Mouse (Mus musculus): ENCODE data around the gene Mcrip1. TPM values are rescaled to one million over a fixed set of nuclear protein-coding genes. Genes with fewer than 3 reads are reported as not detected.
A peak's percentile ranks its signal among the peaks of the same experiment; 100 is the strongest.

Mcrip1 gene
- polyA plus RNA-seq, 1 experiment from 2014 or later = 244 TPM

DNA sequence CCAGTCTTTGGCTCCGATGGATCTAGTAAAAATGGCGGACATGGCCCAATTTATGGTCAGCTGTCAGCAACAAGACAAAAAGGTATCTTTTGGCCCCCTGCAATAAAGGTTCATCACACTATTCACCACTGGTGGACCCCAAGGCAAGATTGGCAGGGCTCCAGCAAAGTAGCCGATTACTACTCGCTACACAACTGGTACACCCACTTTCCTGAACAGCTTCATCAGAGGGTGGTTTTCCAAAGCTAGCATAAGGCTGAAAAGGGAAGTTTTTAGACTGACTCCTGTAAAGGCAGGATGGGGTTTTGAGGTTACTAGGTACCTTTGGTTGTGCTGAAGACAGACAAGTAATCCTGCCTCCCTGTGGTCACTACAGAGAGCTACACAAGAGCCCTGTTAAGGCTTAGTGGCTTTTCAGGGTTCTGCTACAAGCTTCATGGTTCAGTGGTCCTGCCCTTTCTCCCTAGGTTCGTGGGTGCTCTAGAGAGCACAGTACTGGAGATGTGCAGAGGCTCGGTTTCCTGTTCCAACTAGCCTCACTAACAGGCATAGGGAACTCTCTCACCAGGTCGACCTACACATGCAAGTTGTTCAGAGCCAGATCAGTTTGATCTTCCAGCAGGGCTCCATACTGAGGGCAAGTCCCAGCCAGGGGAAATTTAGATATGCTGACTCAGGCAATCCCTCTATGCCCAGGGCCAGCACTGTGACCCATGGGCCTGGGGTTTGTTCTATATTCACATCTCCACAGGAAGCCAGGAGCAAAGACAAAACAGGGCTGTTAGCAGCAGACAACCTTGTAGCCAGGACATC lies 27.9 kb upstream of the Mcrip1 start:
- no peak for DNase-seq (ENCODE audit: low spot score)
- 83% methylated on average over 7 of the region's 7 CpGs for WGBS
- Histone ChIP-seq H3K9me3 (ENCODE audit: control insufficient read depth, low read length) (no peaks in the 10 kb centered on the region), H3K4me3 (ENCODE audit: low read depth, low read length) (no peak overlapping the region), H3K4me2 (ENCODE audit: low read depth) (no peak overlapping the region), H3K27ac (ENCODE audit: low read depth, low read length) (no peak overlapping the region), H3K27me3 (ENCODE audit: control insufficient read depth, insufficient read depth, low read length) (no peaks in the 10 kb centered on the region), H3K9ac (ENCODE audit: low read length) (no peak overlapping the region), H3K36me3 (ENCODE audit: control insufficient read depth, insufficient read depth, low read length) (peaks cover 20% of the 10 kb centered on the region), H3K4me1 (ENCODE audit: control insufficient read depth, insufficient read depth, low read length) (peaks cover 13% of the 10 kb centered on the region)
- ATAC-seq (ENCODE audit: insufficient read depth, low FRiP score, low TSS enrichment) = no peak

DNA sequence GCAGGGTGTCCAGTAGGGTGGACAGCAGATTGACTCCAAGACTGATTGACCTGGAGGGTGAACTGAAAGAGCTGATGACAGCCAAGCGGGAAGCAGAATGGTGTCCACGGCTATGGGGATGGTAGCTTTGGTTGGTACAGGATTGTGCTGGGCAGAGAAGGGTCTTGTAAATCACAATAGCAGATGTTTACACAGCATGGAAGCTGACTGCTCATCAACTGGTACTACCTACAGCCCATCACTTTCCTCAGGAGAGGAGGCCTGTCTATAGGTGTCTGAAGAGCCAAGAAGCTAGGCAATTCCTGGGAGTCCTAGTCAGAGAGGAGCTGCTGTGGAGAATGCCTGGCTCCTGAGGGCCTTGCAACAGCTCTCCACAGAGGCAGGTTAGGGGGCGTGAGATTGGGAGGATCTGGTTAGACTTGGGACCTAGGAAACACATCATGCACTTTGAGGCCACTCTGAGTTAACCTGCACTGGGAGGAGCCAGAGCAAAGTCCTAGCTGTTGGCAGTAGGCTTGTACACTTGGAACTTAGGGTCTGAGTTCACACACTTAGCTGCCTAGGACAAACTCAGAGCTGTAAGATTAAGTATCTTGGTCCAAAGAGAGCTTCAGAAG lies 26.9 kb upstream of the Mcrip1 start:
- peaks cover 18% of the 10 kb centered on the region for H3K4me1 ChIP-seq (ENCODE audit: control insufficient read depth, insufficient read depth, low read length)
- 87% methylated on average over 3 of the region's 3 CpGs for WGBS
- DNase-seq (ENCODE audit: low spot score) (no peak), ATAC-seq (ENCODE audit: insufficient read depth, low FRiP score, low TSS enrichment) (no peak)
- H3K4me2 ChIP-seq (ENCODE audit: low read depth) = no peak overlapping the region
- no peak overlapping the region for H3K4me3 ChIP-seq (ENCODE audit: low read depth, low read length)
- no peak overlapping the region for H3K9ac ChIP-seq (ENCODE audit: low read length)
- H3K27me3 ChIP-seq (ENCODE audit: control insufficient read depth, insufficient read depth, low read length) = no peaks in the 10 kb centered on the region
- H3K9me3 ChIP-seq (ENCODE audit: control insufficient read depth, low read length) = no peaks in the 10 kb centered on the region
- peaks cover 20% of the 10 kb centered on the region for H3K36me3 ChIP-seq (ENCODE audit: control insufficient read depth, insufficient read depth, low read length)
- no peak overlapping the region for H3K27ac ChIP-seq (ENCODE audit: low read depth, low read length)

DNA sequence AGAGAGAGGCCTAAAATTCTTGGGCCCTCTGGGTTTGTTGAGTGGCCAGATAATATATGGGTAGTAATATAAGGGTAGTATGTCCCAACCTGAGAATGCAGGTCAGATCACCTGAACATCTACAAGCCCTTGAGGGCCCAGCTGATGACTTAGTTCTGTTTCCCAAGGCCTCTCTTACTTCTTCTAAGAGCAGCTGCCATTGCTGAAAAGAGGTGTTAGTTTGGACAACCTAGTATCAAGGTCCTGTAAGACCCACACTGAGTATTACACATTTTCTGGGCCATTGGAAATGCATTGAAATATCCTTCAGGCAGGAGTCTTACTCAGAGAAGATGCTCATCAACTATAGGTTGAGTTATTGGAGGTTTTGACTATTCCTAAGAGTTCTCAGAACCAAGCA lies 26.4 kb upstream of the Mcrip1 start:
- Histone ChIP-seq H3K9ac (ENCODE audit: low read length) (no peak overlapping the region), H3K27ac (ENCODE audit: low read depth, low read length) (no peak overlapping the region), H3K4me1 (ENCODE audit: control insufficient read depth, insufficient read depth, low read length) (peaks cover 21% of the 10 kb centered on the region), H3K9me3 (ENCODE audit: control insufficient read depth, low read length) (no peaks in the 10 kb centered on the region), H3K36me3 (ENCODE audit: control insufficient read depth, insufficient read depth, low read length) (peaks cover 20% of the 10 kb centered on the region), H3K4me3 (ENCODE audit: low read depth, low read length) (no peak overlapping the region), H3K27me3 (ENCODE audit: control insufficient read depth, insufficient read depth, low read length) (no peaks in the 10 kb centered on the region), H3K4me2 (ENCODE audit: low read depth) (no peak overlapping the region)
- DNase-seq (ENCODE audit: low spot score) = no peak
- no peak for ATAC-seq (ENCODE audit: insufficient read depth, low FRiP score, low TSS enrichment)

DNA sequence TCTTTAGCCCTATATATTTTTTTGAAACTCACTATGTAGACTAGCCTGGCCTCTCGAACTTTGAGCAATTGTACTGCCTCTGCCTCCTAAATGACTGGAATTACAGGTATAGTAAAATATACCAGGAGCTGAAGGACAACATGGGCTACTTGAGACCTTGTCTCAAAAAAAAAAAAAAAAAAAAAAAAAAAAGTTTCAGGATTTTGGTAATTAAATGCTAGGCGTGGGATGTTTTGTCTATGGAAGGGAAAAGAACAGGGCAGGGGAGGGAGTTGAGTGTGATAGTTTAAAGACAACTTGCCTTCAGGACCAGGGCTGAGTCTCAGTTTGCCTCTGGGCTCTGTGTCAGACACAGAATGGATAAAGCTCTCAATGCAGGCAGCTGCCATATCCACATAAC lies 25.5 kb upstream of the Mcrip1 start:
- 74% methylated on average over 2 of the region's 2 CpGs for WGBS
- Histone ChIP-seq H3K4me3 (ENCODE audit: low read depth, low read length) (peak overlapping the region; percentile 90; the same call in 1 of the 2 replicates), H3K36me3 (ENCODE audit: control insufficient read depth, insufficient read depth, low read length) (peaks cover 25% of the 10 kb centered on the region), H3K27ac (ENCODE audit: low read depth, low read length) (no peak overlapping the region), H3K9me3 (ENCODE audit: control insufficient read depth, low read length) (no peaks in the 10 kb centered on the region), H3K4me1 (ENCODE audit: control insufficient read depth, insufficient read depth, low read length) (peaks cover 18% of the 10 kb centered on the region), H3K9ac (ENCODE audit: low read length) (no peak overlapping the region), H3K27me3 (ENCODE audit: control insufficient read depth, insufficient read depth, low read length) (no peaks in the 10 kb centered on the region), H3K4me2 (ENCODE audit: low read depth) (no peak overlapping the region; the same call in 1 of the 2 replicates)
- DNase-seq (ENCODE audit: low spot score) (no peak), ATAC-seq (ENCODE audit: insufficient read depth, low FRiP score, low TSS enrichment) (no peak)

DNA sequence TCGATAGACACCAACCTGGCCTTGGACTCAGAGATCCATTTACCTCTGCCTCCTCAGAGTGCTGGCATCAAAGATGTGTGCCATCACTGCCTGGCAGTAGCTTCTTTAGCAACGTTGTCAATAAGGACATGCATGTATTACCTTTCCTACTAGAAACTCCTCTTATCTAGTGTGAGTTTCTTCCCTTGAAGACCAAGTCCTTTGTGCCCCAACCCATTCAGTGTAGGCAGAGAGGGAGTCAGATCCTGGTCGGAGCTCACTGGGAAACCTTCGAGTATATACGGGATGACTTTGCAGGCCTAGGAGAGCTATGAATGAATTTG lies 24.7 kb upstream of the Mcrip1 start:
- H3K36me3 ChIP-seq (ENCODE audit: control insufficient read depth, insufficient read depth, low read length) = peaks cover 26% of the 10 kb centered on the region
- H3K27ac ChIP-seq (ENCODE audit: low read depth, low read length) = no peak overlapping the region
- DNase-seq (ENCODE audit: low spot score) (no peak), ATAC-seq (ENCODE audit: insufficient read depth, low FRiP score, low TSS enrichment) (no peak)
- H3K9me3 ChIP-seq (ENCODE audit: control insufficient read depth, low read length) = no peaks in the 10 kb centered on the region
- H3K27me3 ChIP-seq (ENCODE audit: control insufficient read depth, insufficient read depth, low read length) = no peaks in the 10 kb centered on the region
- 48% methylated on average over 5 of the region's 5 CpGs for WGBS
- H3K9ac ChIP-seq (ENCODE audit: low read length) = peak overlapping the region; percentile 90
- peak overlapping the region; percentile 92 for H3K4me2 ChIP-seq (ENCODE audit: low read depth)
- H3K4me1 ChIP-seq (ENCODE audit: control insufficient read depth, insufficient read depth, low read length) = peaks cover 15% of the 10 kb centered on the region
- peak overlapping the region; percentile 90 for H3K4me3 ChIP-seq (ENCODE audit: low read depth, low read length)

DNA sequence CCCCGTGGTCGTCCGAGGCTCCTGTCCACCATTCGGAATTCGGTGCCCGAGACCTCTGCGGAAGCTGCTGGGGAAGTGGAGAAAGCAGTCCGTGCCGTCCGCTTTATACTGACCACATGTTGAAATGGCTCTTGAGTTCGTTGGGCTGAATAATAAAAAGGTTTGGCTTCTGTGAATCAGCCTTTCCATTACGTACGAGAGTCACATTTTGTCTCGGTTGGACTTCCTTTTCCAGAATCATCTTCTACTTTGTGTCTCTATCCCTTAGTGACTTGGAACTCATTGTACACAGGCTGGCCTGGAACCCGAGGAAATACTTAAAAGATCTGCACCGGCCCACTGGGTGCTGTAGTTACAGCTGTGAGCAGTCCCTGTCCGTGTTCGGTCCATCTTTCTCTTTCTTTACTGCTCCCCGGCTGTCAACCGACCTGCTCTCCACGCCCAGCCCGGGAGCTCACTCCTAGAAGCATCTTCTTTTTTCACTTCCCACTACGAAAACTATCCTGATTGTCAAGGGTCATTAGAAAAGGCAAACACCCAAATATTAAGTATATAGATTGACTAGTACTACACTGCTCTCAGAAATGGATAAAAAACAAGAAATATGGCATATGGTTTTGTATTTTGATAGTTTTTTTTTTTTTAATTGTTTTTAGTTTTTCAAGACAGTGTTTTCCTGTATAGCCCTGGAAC lies 24.2 kb upstream of the Mcrip1 start:
- peaks cover 22% of the 10 kb centered on the region for H3K36me3 ChIP-seq (ENCODE audit: control insufficient read depth, insufficient read depth, low read length)
- DNase-seq (ENCODE audit: low spot score) = no peak
- WGBS = under 1% methylated on average over 23 of the region's 23 CpGs
- H3K27me3 ChIP-seq (ENCODE audit: control insufficient read depth, insufficient read depth, low read length) = no peaks in the 10 kb centered on the region
- peak overlapping the region; percentile 92 for H3K4me2 ChIP-seq (ENCODE audit: low read depth)
- peak overlapping the region; percentile 90 for H3K4me3 ChIP-seq (ENCODE audit: low read depth, low read length)
- ATAC-seq (ENCODE audit: insufficient read depth, low FRiP score, low TSS enrichment) = peak; percentile 18; the same call in 1 of the 2 replicates
- H3K9me3 ChIP-seq (ENCODE audit: control insufficient read depth, low read length) = no peaks in the 10 kb centered on the region
- peak overlapping the region; percentile 90 for H3K9ac ChIP-seq (ENCODE audit: low read length)
- H3K4me1 ChIP-seq (ENCODE audit: control insufficient read depth, insufficient read depth, low read length) = peaks cover 15% of the 10 kb centered on the region
- H3K27ac ChIP-seq (ENCODE audit: low read depth, low read length) = peak overlapping the region; percentile 80

DNA sequence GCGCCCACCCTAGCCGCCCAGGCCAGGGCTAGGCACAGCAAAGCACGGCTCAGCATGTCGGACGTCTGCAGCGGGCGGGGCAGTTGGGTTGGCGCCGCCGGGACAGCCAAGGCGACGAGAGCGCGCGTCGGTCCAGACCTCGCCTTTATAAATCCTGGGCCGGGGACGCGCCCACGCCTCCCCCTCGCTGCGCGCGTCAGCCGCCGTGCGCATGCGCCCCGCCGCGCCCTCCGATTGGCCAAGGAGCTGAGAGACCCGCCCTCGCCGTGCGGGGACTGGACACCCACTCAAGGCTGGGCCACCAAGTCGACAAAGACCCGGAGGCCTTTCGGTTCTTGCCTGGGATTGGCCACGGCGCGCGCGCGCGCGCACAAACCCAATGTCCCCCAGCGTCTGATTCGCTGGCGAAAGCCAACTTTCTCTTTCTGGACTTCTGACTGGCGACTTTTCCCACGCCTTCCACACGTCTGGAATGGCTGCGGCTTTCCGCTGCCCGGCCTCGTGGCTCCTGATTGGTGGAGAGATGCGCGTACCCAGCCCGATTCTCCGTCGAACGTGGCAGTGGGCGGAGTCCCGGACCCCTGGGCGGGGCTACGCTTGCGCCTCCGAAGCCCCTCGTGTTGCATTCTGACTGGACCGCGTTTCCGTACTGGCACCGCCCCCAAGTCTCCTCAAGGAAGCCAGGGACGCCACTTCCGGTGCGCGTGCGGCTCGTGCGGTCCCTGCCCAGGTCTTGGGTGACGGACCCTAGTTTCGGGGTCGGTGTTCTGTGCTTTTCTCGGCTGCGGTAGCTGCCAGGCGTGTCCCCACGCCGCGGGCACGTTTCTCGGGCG lies 23.4 kb upstream of the Mcrip1 start, which contains the start of gene P4hb:
Gene P4hb (minus strand): TSS at position 502 of the 833 bp plus-strand sequence.
- ATAC-seq (ENCODE audit: insufficient read depth, low FRiP score, low TSS enrichment) (peak; percentile 95), DNase-seq (ENCODE audit: low spot score) (peak; percentile 100)
- WGBS = under 1% methylated on average over 91 of the region's 94 CpGs
- Histone ChIP-seq H3K9me3 (ENCODE audit: control insufficient read depth, low read length) (no peaks in the 10 kb centered on the region), H3K4me3 (ENCODE audit: low read depth, low read length) (peak within 1 kb of the TSS; percentile 90), H3K36me3 (ENCODE audit: control insufficient read depth, insufficient read depth, low read length) (peaks cover 22% of the 10 kb centered on the region), H3K27ac (ENCODE audit: low read depth, low read length) (peak within 1 kb of the TSS; percentile 80), H3K27me3 (ENCODE audit: control insufficient read depth, insufficient read depth, low read length) (no peaks in the 10 kb centered on the region), H3K4me2 (ENCODE audit: low read depth) (peak within 1 kb of the TSS; percentile 92), H3K9ac (ENCODE audit: low read length) (peak within 1 kb of the TSS; percentile 90), H3K4me1 (ENCODE audit: control insufficient read depth, insufficient read depth, low read length) (peaks cover 15% of the 10 kb centered on the region)

DNA sequence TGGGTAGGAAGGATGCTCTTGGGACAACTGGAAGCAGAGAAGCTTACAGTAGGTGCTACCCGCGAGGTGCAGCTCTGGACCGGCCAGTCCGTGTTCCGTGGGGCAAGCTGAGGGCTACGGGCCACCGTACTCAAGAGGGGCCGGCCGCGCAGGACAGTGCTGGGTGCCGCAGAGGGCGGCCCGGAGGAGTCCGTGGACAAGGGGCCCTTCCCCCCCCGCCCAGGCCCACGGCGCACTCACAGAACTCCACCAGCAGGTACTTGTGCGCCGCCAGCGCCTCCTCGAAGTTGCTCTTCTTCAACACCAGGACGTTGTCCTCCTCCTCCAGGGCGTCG lies 22.9 kb upstream of the Mcrip1 start:
- under 1% methylated on average over 24 of the region's 24 CpGs for WGBS
- no peaks in the 10 kb centered on the region for H3K9me3 ChIP-seq (ENCODE audit: control insufficient read depth, low read length)
- H3K27me3 ChIP-seq (ENCODE audit: control insufficient read depth, insufficient read depth, low read length) = no peaks in the 10 kb centered on the region
- peak overlapping the region; percentile 90 for H3K9ac ChIP-seq (ENCODE audit: low read length)
- H3K4me1 ChIP-seq (ENCODE audit: control insufficient read depth, insufficient read depth, low read length) = peaks cover 15% of the 10 kb centered on the region
- ATAC-seq (ENCODE audit: insufficient read depth, low FRiP score, low TSS enrichment) = peak; percentile 42
- no peak for DNase-seq (ENCODE audit: low spot score)
- peak overlapping the region; percentile 90 for H3K4me3 ChIP-seq (ENCODE audit: low read depth, low read length)
- peak overlapping the region; percentile 92 for H3K4me2 ChIP-seq (ENCODE audit: low read depth)
- peak overlapping the region; percentile 57; the same call in 1 of the 2 replicates for H3K27ac ChIP-seq (ENCODE audit: low read depth, low read length)
- peaks cover 21% of the 10 kb centered on the region for H3K36me3 ChIP-seq (ENCODE audit: control insufficient read depth, insufficient read depth, low read length)

Data from neural tube, embryonic 11.5 days (tissue).